Mouse (Mus musculus) lung, postnatal 0 days (tissue): ENCODE measurements around the gene Nod1.

Source experiments
- CTCF ChIP-seq: IDR thresholded peaks from 2 replicates; pipeline ENCODE4 v1.5.1; 2016; ENCODE audit warnings: antibody characterized with exemption, mild to moderate bottlenecking
- EP300 ChIP-seq: IDR thresholded peaks from 2 replicates; pipeline ENCODE4 v1.6.1; 2016; ENCODE audit warnings: antibody characterized with exemption, mild to moderate bottlenecking, control low read depth

- TF ChIP-seq CTCF (no peak), EP300 (no peak)
These were observed 32.8 kb downstream of the Nod1 start for GRCm38 (mm10) chr6:54939631-54940030.
